Mouse (Mus musculus): ENCODE measurements around the gene Wasf2.
A peak's percentile ranks its signal among the peaks of the same experiment; 100 is the strongest.

Gene Wasf2

GRCm38 (mm10) chr4:133101751-133102150 is 28.6 kb upstream of the Wasf2 start:
- DNase-seq: no peak

DNA sequence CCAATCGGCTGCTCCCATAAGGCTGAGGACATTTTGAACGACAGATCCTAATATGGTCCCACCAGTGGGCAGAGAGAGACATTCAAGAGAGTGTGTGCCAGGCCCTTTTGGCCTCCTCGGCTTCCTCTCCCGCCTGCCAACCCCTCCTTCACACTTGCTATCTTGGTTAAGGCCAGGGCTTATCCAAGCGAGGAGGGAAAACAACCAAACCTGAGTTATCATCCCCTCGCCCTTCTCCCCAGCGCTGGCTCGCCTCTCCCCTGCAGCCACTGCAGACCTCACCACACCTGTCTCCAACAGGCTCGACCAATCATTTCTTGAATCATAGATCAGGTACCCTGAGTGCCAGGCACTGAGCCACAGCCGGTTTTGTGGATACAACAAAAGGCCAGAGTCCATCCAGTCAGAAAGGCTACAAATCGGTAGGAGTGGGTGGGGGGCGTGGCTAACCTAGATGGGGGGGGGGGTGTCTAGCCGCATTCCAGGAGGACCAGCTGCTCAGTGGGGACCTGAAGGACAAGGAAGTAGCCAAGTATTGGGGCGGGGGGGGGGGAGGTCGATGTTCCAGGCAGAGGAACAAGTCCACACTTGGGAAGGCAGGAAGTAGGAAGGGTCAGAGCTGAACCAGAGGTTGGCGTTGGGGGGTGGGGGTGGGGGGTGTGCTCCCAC is 26.6 kb upstream of the Wasf2 start:
- no peak for DNase-seq

- peak; percentile 68 for DNase-seq
These were observed 26.1 kb upstream of the Wasf2 start for GRCm38 (mm10) chr4:133104194-133104569.

DNA sequence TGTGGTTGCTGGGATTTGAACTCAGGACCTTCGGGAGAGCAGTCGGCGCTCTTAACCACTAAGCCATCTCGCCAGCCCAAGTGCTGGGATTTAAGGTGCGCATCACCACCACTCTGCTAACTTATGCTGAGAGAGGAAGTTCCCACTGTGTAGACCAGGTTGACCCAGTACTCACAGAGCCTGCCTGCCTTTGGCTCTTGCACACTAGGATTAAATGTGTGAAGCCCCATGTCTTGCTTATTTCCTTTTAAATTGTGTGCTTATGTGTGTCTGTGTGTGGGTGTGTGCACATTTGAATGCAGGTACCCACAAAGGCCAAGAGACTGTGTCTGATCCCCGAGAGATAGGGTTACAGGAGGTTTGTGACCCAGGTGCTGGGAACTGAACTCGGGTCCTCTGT is 23.6 kb upstream of the Wasf2 start:
- no peak for DNase-seq

DNA sequence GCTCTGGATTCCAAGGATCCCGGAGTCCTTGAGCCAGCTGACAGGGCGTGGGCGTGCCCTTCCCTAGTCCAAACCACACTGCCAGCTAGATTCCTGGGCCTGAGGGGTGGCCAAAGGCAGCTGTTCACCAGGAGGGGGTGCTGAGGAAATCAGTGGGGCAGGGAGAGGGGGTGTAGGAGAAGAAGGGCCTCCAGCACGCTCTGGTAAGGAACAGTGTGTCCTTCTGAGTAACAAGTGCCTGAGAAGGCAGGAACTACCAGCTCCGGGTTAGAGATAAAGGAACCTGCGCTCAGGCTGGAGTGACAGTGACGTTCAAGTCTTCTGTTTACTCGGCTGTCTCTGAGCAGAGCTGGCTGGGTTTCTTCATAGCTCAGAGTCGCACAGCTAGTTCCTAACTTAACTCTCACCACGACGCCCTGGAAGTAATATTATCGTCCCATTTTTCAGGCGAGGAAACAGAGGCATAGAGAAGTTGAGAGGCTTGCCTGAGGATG is 22.5 kb upstream of the Wasf2 start:
- DNase-seq: peak; percentile 81

DNA sequence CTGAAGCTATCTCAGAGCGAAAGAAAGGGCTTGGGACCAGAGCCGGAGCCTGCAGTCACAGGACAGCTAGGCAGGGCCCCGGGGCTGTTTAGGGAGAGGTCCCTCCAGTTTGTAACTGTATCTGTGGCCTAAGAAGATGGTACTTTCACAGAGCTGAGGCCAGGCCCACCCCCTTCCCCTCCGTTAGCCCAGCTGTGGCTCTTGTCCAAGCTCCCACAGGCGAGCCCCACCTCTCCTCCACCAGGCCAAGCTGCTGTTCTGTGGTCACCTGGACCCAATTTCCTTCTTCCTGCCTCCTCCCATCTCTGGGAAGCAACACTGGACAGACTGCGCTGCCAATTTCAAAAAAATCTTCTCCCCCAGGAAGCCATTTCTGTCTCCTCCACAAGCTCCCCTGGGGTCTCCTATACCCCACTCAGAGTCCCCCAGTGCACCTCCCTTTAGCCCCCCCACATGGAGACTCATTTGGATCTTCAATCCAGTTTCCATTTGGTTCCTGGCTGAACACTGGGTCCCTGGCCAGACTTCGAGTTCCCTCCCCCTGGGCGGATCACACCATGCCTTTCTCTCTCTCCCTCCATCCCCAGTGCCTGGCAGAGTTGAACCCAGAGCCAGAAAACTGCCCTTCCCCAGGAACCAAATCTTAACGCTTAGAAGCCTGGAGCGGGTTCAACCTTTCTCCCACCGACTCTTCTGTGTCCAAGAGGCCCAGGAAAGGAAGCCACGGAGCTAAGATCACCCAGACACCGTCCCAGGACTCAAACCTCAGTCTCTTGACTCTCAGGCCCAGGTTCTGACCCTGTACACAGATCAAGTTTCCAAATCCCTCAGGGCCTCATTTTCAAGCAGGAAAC is 21.6 kb upstream of the Wasf2 start:
- DNase-seq: peak; percentile 60

DNA sequence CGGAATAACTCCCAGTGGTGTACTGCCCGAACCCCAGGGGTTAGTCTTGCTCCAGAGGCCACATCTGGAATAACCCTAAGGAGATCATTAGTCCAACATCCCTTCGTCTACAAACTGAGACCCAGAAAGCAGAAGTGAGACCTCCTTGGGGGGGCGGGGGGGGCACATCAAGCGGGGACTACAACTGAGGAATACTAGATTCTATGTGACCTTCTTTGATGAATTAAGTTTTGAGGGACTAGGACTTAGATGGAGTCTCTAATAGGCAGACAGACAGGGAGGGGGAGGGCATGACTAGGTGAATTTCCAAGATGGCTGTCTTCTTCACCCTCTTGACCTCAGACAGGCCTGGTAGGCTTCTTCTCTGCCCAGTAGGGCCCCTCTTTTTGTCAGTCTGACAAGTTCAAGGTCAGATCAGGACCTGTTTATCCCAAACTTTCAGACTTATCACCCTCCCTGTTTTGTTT is 20.9 kb upstream of the Wasf2 start:
- DNase-seq: no peak

DNA sequence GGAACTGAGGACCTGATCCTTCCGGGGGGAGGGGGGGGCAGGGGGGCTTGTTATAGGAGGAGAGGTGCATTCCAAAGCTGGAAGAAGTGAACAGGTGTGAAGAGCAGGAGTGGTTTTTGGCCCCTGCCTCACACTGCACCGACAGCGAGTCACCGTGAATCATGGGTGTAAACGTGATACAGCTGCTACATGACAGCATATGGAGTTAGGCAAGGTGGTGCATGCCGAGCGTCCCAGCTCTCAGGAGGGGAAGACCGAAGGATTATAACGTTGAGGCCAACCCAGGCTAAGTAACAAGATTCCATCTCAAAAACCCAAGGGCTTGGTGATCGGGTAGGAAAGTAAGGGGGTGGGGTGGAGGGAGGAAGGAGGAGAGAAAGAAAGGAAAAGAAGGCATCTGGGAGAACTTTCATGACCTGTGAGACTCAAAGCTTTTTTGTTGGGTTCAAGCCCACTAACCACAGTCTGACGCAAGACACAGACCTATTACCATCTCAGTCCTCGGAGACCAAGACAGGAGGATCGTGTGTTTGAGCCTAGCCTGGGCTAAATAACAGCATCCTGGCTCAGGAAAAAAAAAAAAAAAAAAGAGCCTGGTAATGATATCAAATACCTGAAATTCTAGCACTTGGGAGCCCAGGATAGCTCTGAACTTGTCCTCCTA is 18.0 kb upstream of the Wasf2 start:
- no peak for DNase-seq

- no peak for DNase-seq
These were observed 16.9 kb upstream of the Wasf2 start for GRCm38 (mm10) chr4:133113351-133113882.

GRCm38 (mm10) chr4:133114762-133115161 is 15.5 kb upstream of the Wasf2 start:
- DNase-seq: no peak

DNA sequence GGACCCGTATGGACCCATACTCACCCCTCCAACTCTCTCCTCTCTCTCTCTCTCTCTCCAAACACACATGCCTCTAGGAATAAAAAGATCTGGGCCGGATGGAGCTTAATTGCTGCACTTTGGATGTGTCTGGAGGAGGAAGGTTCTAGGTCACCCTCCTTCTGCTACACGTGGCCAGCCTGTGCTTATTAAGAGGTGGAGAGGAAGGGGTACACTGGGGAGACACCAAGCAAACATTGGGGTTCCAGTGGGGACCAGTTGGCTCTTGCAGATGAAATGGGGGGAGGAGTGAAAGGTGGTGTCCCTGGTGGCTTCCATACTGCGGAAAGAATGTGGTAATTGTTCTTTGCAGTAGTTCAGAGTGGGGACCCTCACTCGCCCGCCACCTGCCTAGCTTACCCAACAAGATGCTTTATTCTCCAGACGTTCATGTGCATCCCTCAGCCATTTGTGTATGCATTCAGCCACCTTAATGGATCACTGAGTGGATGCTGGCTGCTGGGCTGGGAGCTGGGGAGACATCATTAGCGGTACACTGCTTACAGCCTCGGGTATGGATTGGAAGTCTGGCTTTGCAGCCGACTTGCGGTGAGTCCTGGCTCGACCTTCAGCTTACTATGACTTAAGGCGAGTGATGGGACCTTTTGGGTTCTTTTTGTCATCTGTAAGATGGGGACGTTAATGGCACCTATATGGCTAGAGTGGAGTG is 14.4 kb upstream of the Wasf2 start:
- DNase-seq: no peak

GRCm38 (mm10) chr4:133116756-133117470 is 13.4 kb upstream of the Wasf2 start:
- DNase-seq: no peak

DNA sequence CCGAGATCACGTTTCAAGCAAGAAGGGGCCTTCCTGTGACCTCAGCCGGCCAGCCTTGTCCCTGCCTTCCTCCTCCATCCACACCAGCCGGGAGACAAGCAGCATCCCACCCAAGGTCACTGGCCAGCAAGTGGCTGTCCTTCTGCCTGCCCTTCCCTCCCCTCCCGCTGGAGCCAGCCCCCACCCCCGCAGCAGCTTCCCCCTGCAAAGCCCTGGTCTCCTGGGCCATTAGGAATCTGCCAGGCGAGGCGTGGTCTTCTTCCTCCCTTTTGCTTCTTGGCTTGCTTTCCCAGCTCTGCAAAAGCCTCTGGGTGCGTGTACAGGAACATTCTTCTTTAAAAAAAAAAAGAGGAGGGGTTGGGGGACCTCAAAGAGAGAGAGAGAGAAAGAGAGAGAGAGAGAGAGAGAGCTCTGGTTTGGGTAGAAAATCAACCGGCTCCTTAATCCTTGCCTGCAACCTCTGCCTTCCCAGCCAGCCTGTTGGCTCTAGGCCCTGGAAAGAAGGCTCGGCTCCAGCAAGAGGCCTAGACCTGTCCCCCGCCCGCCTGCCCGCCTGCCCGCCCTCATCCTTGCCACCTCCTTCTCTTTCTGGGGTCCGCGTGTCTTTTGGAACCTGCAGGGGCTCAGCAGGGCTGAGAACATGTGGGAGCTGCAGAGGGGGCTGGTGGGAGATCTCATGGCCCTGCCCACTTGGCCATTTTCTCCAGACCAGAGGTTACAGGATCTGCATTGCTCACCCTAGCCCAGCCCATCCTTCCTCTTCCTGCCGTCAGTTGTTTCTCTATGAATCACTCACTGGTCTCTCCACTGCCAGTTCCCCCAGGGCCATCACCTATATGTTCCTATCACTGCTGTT is 12.5 kb upstream of the Wasf2 start:
- DNase-seq: peak; percentile 80

GRCm38 (mm10) chr4:133118775-133119375 is 11.4 kb upstream of the Wasf2 start:
- DNase-seq: no peak

DNA sequence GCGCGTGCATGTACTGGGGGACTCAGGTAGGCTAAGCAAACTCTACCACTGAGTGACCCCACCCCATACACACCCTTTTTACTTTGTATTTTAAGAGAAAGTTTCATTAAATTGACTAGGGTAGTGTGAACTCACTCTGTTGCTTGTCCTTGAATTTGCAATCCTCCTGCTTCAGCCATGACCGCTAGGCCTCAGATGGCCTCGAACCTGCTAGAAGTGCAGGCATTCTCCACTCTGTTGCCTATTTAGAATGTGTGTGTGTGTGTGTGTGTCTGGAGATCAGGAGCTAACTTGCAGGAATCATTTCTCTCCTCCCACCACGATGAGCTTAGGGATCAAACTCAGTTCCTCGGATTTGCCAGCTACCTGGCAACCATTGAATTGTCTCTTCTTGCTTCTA is 10.7 kb upstream of the Wasf2 start:
- no peak for DNase-seq

- DNase-seq: no peak
These were observed 9.4 kb upstream of the Wasf2 start for GRCm38 (mm10) chr4:133120833-133121321.

GRCm38 (mm10) chr4:133121416-133121815 is 8.9 kb upstream of the Wasf2 start:
- no peak for DNase-seq

DNA sequence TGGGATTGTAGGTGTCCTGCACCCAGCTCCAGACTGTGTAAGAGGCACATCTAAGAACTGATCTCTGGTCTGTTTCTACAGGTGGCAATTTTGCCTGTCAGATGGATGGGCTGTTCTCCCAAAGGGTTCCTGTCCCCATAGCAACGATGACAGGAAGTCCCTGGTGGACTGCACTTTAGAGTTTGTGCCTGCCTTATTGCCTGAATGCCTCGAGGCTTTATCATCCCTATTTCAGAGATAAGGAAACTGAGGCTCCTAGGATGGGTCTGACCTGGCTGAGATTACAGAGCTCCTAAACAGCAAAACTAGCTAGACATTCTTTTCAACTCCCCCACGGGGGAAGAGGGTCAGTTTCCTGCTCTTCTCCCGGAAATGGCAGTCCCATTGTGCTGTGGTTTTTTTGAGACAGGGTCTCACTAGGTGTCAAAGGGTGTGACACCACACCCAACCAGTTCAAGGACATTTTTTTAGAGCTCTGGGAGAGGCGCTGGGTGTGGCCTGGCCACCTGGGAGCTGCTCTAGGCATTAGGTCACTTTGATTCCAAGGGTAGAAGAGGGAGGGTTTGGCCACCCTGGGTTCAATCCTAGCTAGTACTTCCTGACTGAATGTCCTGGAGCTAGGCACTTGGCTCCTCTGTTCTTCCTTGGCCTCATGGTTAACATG is 8.2 kb upstream of the Wasf2 start:
- no peak for DNase-seq

GRCm38 (mm10) chr4:133127079-133127478 is 3.2 kb upstream of the Wasf2 start:
- DNase-seq: no peak

GRCm38 (mm10) chr4:133127894-133128293 is 2.4 kb upstream of the Wasf2 start:
- DNase-seq: no peak
